Mouse (Mus musculus) hindbrain, embryonic 16.5 days (tissue): ENCODE results near the gene Fyco1. TPM values are rescaled to one million over a fixed set of nuclear protein-coding genes. Genes with fewer than 3 reads are reported as not detected.

ENCODE experiments used
- ATAC-seq: fragments of 200-750 bp; cut with Nextera tagmentation; 2 replicates; pipeline ENCODE4 v1.8.0; 2017; ENCODE audit warnings: moderate TSS enrichment, moderate library complexity
- H3K27ac ChIP-seq: fragments of 300-500 bp; sonication (generic); 2 replicates; pipeline ENCODE4 v1.5.1; 2014; ENCODE audit warnings: low read depth, mild to moderate bottlenecking, control low read depth, low read length, moderate library complexity
- H3K27me3 ChIP-seq: fragments of 300-500 bp; sonication (generic); replicated peaks from 2 replicates; pipeline ENCODE4 v1.6.1; 2014; ENCODE audit warnings: low read length; ENCODE audit not compliant: control insufficient read depth, insufficient read depth
- H3K36me3 ChIP-seq: fragments of 300-500 bp; sonication (generic); 2 replicates; pipeline ENCODE4 v1.6.1; 2014; ENCODE audit warnings: mild to moderate bottlenecking, low read length, moderate library complexity, mixed read lengths; ENCODE audit not compliant: control insufficient read depth, insufficient read depth
- H3K4me1 ChIP-seq: fragments of 300-500 bp; sonication (generic); 2 replicates; pipeline ENCODE4 v1.6.1; 2014; ENCODE audit warnings: low read depth, low read length; ENCODE audit not compliant: control insufficient read depth, insufficient read depth
- H3K4me2 ChIP-seq: fragments of 300-500 bp; sonication (generic); 2 replicates; pipeline ENCODE4 v1.6.1; 2014; ENCODE audit warnings: mild to moderate bottlenecking, low read length, control low read depth, moderate library complexity
- H3K4me3 ChIP-seq: fragments of 300-500 bp; sonication (generic); 2 replicates; pipeline ENCODE4 v1.5.1; 2014; ENCODE audit warnings: mild to moderate bottlenecking, low read length, control low read depth, moderate library complexity
- H3K9ac ChIP-seq: fragments of 300-500 bp; sonication (generic); 2 replicates; pipeline ENCODE4 v1.6.1; 2014; ENCODE audit warnings: low read depth, mild to moderate bottlenecking, control low read depth, low read length, moderate library complexity
- H3K9me3 ChIP-seq: fragments of 300-500 bp; sonication (generic); 2 replicates; pipeline ENCODE4 v1.6.1; 2014; ENCODE audit warnings: mild to moderate bottlenecking, low read length, moderate library complexity; ENCODE audit not compliant: control insufficient read depth
- WGBS: fragments of 180-500 bp; shearing (Covaris S2); extraction: QIAGEN DNeasy Blood & Tissue Kit; methylation state at CpG from one replicate; pipeline ENCODE4 v1.1.7; 2014; 5-methylcytosine and 5-hydroxymethylcytosine counted together
- polyA plus RNA-seq: library from polyadenylated mRNA; unstranded; fragments of >200 nt; fragmentation: Nextera tagmentation; extraction: Ambion mirVana; gene quantifications from 2 replicates; pipeline ENCODE4 v1.2.1, GENCODE M21; 2015

The Fyco1 gene
- 14.7 and 17.0 TPM in 2 replicates for polyA plus RNA-seq

- Histone ChIP-seq H3K9ac (peak within 1 kb of the TSS; percentile 78), H3K36me3 (no peaks in the 10 kb centered on the region), H3K4me1 (peaks cover 12% of the 10 kb centered on the region), H3K27me3 (no peaks in the 10 kb centered on the region), H3K27ac (peak within 1 kb of the TSS; percentile 90), H3K4me2 (peak within 1 kb of the TSS; percentile 93), H3K9me3 (no peaks in the 10 kb centered on the region), H3K4me3 (peak within 1 kb of the TSS; percentile 85)
- ATAC-seq = peak; percentile 98
- under 1% methylated on average over 45 of the region's 47 CpGs for WGBS
Observed at GRCm38 (mm10) chr9:123851713-123852448, at the start of gene Fyco1. Fyco1 (minus strand) TSS chr9:123851899.

- Histone ChIP-seq H3K4me3 (no peak overlapping the region), H3K27me3 (no peaks in the 10 kb centered on the region), H3K36me3 (no peaks in the 10 kb centered on the region), H3K9me3 (no peaks in the 10 kb centered on the region), H3K4me2 (no peak overlapping the region), H3K4me1 (no peaks in the 10 kb centered on the region), H3K9ac (no peak overlapping the region), H3K27ac (no peak overlapping the region)
- ATAC-seq = no peak
- WGBS = 79% methylated on average over 4 of the region's 4 CpGs
Observed at GRCm38 (mm10) chr9:123872049-123872448, 20.4 kb upstream of the Fyco1 start.

GRCm38 (mm10) chr9:123869167-123869784 is 17.6 kb upstream of the Fyco1 start:
- Histone ChIP-seq H3K4me1 (no peaks in the 10 kb centered on the region), H3K9me3 (no peaks in the 10 kb centered on the region), H3K4me2 (no peak overlapping the region), H3K9ac (no peak overlapping the region), H3K27ac (no peak overlapping the region), H3K27me3 (no peaks in the 10 kb centered on the region), H3K4me3 (no peak overlapping the region), H3K36me3 (no peaks in the 10 kb centered on the region)
- no peak for ATAC-seq
- WGBS = 86% methylated on average over 3 of the region's 6 CpGs

GRCm38 (mm10) chr9:123863641-123864040 is 11.9 kb upstream of the Fyco1 start:
- ATAC-seq = no peak
- no peaks in the 10 kb centered on the region for H3K9me3 ChIP-seq
- no peaks in the 10 kb centered on the region for H3K4me1 ChIP-seq
- H3K4me3 ChIP-seq = no peak overlapping the region
- H3K9ac ChIP-seq = no peak overlapping the region
- H3K4me2 ChIP-seq = no peak overlapping the region
- 90% methylated on average over 1 of the region's 1 CpGs for WGBS
- no peaks in the 10 kb centered on the region for H3K27me3 ChIP-seq
- no peaks in the 10 kb centered on the region for H3K36me3 ChIP-seq
- no peak overlapping the region for H3K27ac ChIP-seq

GRCm38 (mm10) chr9:123862895-123863616 is 11.4 kb upstream of the Fyco1 start:
- Histone ChIP-seq H3K9ac (no peak overlapping the region), H3K27me3 (no peaks in the 10 kb centered on the region), H3K9me3 (no peaks in the 10 kb centered on the region), H3K27ac (no peak overlapping the region), H3K4me3 (no peak overlapping the region), H3K36me3 (no peaks in the 10 kb centered on the region), H3K4me2 (no peak overlapping the region), H3K4me1 (no peaks in the 10 kb centered on the region)
- WGBS = 87% methylated on average over 1 of the region's 1 CpGs
- no peak for ATAC-seq

- no peak within 1 kb of the TSS for H3K4me2 ChIP-seq
- H3K36me3 ChIP-seq = no peaks in the 10 kb centered on the region
- no peaks in the 10 kb centered on the region for H3K27me3 ChIP-seq
- H3K4me3 ChIP-seq = no peak within 1 kb of the TSS
- no peaks in the 10 kb centered on the region for H3K4me1 ChIP-seq
- ATAC-seq = no peak
- no peak within 1 kb of the TSS for H3K9ac ChIP-seq
- WGBS = 84% methylated on average over 9 of the region's 9 CpGs
- no peak within 1 kb of the TSS for H3K27ac ChIP-seq
- H3K9me3 ChIP-seq = no peaks in the 10 kb centered on the region
Observed at GRCm38 (mm10) chr9:123861929-123862328, 10.2 kb upstream of the Fyco1 start, which contains the start of gene Xcr1. Xcr1 (minus strand) TSS chr9:123862029.

- Histone ChIP-seq H3K27ac (no peak overlapping the region), H3K4me3 (no peak overlapping the region), H3K9me3 (no peaks in the 10 kb centered on the region), H3K36me3 (no peaks in the 10 kb centered on the region), H3K4me2 (no peak overlapping the region), H3K27me3 (no peaks in the 10 kb centered on the region), H3K9ac (no peak overlapping the region), H3K4me1 (peaks cover 3% of the 10 kb centered on the region)
- WGBS = 87% methylated on average over 2 of the region's 2 CpGs
- ATAC-seq = no peak
Observed at GRCm38 (mm10) chr9:123856836-123857235, 5.1 kb upstream of the Fyco1 start.

GRCm38 (mm10) chr9:123852449-123853390 is 1.0 kb upstream of the Fyco1 start:
- Histone ChIP-seq H3K36me3 (no peaks in the 10 kb centered on the region), H3K4me1 (peaks cover 12% of the 10 kb centered on the region), H3K9ac (peak overlapping the region; percentile 57), H3K27me3 (no peaks in the 10 kb centered on the region), H3K27ac (peak overlapping the region; percentile 63), H3K4me3 (peak overlapping the region; percentile 34), H3K4me2 (peak overlapping the region; percentile 67), H3K9me3 (no peaks in the 10 kb centered on the region)
- 65% methylated on average over 5 of the region's 5 CpGs for WGBS
- ATAC-seq = peak; percentile 8
